Mouse (Mus musculus) c-Kit-positive CD71-positive TER-119-negative erythroid progenitor cells, embryonic 14.5 days (primary cell): ENCODE measurements around the gene Cd8a.
"Not testable (repeated sequence)": the region's sequence is repeated elsewhere in the genome, so short reads cannot be mapped to it uniquely, and the experiment has no call there.

ENCODE experiments used
- DNase-seq: peaks from one replicate; pipeline ENCODE4 v3.0.0-alpha.2; 2013; ENCODE audit warnings: low read depth

Cd8a gene

GRCm38 (mm10) chr6:71373249-71373775, at the start of gene Cd8a:
Gene Cd8a, plus strand, starts transcription at chr6:71373427.
- DNase-seq, result no peak

DNA sequence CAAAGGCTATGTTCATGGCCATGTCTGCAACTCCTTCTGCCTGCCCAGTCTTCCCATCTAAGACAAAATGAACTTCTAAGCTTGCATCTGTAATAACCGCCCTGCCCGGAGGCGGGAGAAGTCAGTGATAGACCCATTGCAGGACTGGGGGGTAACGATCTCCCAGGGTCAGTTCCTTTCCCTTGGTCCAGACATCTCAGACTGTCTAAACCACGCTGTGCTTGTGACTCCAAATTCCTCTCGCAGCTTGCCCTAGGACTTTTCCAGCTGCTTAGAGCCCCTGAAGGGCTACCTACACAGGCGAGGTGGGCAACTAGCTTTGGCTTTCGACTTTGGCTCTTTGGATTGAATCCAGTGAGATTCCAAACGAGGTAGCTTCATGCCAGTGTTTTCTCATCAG, 48.4 kb upstream of the Cd8a start:
- DNase-seq, result no peak

DNA sequence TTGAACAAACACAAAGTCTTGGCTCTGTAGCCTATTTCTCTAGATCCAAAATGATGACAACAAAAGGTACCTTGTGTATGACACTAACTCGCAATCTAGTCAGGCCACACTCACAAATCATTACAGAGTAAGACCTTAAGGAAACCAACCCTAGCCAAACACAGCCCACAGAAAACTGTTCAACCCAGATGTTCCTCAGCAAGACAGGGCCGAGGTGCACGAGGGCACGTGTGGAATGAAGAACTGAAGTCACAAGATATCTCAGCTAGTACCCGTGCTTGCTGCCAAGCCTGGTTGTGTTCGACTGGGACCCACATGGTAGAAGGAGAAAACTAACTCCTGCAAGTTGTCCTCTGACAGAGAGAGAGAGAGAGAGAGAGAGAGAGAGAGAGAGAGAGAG, 43.3 kb upstream of the Cd8a start:
- DNase-seq, result no peak

GRCm38 (mm10) chr6:71330486-71330885, 42.7 kb upstream of the Cd8a start:
- no peak for DNase-seq

- DNase-seq, result not testable (repeated sequence)
Measured at GRCm38 (mm10) chr6:71331491-71331890, 41.7 kb upstream of the Cd8a start.

DNA sequence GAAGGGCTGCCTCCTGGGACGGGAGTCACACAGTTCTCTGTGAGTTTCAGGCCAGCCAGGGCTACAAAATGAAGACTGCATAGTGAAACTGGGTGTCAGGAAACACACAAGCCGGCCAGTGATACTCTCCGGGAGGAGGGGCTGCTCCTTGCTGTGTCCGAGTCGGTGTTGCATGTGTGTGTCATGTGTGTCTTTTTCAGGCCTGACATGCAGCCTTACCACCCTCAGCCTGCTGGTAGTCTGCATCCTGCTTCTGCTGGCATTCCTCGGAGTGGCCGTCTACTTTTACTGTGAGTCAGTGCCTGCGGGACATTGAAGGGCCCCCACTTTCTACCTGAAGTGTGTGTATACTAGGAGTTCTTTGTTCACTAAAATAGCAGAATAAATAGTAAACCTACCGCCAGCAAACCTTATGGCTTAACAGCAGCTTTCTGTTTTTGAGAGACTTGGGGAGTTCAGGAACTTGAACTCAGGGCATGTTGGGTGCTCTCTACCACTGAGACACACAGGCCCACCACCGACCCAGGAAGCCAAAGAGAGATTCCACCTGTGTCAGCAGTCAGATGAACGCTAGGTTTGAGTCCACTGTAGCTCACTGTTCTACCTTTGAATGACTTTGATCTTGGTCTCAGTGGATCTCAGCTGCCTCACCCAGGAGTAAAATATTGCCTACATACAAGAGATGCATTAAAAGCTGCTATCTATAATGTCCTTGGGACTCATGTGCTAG, 40.8 kb upstream of the Cd8a start:
- no peak for DNase-seq

GRCm38 (mm10) chr6:71333031-71333430, 40.2 kb upstream of the Cd8a start:
- DNase-seq, result no peak

GRCm38 (mm10) chr6:71333578-71334273, 39.5 kb upstream of the Cd8a start:
- DNase-seq, result no peak

DNA sequence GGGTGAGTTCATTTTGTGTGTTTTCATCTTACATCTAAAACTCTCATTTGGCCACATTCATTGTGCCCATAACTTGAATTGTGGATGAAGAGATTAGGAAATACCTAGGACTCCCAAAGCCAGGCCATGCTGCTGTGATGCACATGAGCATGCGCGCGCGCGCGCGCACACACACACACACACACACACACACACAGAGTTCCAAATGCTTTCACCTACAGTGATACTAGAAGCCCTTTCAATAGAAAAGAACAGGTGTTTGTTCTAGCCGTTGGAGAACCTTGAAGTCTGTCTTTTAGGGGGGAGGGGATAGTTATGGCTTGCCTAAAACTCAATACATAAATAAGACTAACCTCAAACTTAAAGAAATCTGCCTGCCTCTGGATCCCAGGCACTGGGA, 35.6 kb upstream of the Cd8a start:
- no peak for DNase-seq

DNA sequence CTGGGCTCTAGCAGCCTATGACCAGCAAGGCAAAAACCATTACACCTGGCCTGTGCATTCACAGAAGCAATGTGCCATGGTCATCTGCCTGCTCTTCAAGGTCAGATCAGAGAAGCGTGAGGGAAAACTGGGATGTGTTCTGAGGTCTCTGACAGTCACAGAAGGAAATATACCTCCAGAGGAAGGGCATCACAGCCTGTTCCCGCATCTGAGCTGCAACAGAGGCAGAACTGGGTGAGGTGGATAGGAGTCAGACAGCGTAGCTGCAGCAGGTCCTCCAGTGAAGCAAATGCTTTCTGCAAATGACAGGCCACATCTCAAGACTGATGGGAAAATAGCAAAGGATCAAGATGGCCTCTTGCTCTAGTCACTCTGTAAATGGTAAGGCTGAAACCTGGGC, 34.3 kb upstream of the Cd8a start:
- no peak for DNase-seq

DNA sequence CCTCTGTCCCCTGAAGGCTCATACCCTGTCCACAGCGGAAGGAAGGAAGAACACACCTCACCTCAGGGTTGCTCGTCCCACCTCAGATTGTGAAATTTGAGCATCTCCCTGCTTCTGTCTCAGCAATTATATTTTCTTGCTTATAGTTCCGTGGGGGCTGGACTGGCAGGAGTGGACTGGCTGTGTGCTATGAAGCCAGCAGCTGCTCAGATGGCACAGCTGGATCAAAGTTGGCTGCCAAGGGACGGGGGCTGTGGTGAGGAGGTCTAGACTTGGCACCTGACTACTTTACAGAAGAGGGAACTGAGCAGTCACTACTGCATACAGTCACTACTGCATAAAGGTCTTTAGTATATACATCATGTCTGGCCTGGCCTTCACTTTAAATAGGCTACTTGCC, 33.9 kb upstream of the Cd8a start:
- no peak for DNase-seq

- DNase-seq, result no peak
Measured at GRCm38 (mm10) chr6:71341179-71341578, 32.0 kb upstream of the Cd8a start.

GRCm38 (mm10) chr6:71348006-71348405, 25.2 kb upstream of the Cd8a start:
- DNase-seq, result peak; percentile 2

GRCm38 (mm10) chr6:71351201-71351600, 22.0 kb upstream of the Cd8a start:
- no peak for DNase-seq

DNA sequence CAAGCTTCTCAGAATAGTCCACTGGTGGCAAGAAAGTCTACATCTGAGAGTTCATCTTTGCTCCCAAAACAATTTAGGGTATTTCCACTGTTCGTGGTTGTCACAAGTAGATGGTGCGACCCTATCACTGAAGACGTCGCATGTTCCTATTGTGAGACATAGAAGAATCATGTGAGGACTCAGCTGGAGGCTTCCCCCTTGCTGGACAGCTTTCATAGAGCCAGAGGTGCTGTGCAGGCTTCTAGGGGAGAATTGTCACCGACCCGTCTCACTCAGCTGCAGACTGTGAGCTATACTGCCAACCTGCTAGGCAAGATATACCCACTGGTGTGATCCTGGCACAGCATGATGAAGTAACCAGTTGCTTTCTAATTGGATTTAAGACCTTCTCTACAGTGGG, 21.0 kb upstream of the Cd8a start:
- DNase-seq, result no peak

GRCm38 (mm10) chr6:71352866-71353427, 20.3 kb upstream of the Cd8a start:
- no peak for DNase-seq

- no peak for DNase-seq
Measured at GRCm38 (mm10) chr6:71353722-71354121, 19.5 kb upstream of the Cd8a start.

DNA sequence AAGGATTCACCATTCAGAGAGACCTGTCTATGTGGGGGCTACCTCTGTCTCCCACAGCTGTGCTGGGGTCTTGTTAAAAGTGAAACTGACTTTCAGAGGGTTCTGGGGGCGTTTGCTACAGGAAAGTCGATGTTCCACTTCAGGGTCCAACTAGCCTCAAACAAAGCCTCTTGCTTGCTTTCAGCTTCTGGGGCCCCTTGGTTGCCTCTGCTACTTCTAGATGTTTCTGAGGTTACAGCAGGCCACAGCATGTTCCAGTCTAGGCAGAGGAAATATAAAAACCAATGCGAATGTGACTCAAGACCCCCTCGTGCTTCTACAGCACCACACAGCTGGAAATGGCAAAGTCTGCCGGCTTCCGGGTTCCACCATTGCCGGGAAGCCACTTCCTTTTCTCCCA, 15.7 kb upstream of the Cd8a start:
- no peak for DNase-seq

DNA sequence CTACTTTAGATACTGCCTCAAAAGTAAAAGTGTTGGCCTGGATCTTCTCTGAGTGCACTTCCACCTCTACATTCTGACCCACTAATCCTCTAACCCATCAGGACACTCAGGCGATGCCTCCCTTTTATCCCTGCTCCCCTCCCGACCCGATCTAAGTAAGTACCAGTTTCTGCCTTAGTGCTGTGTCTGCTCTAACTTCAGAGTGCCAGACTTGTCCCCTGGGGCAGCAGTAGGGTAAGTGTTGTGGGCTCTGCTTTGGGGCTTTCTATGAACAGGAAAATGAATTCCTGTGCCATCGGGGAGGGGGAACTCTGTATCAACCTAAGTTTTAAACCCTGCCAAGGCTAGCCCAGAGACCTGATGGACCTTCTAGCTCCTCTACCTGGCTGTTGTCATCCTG, 13.0 kb upstream of the Cd8a start:
- no peak for DNase-seq

DNA sequence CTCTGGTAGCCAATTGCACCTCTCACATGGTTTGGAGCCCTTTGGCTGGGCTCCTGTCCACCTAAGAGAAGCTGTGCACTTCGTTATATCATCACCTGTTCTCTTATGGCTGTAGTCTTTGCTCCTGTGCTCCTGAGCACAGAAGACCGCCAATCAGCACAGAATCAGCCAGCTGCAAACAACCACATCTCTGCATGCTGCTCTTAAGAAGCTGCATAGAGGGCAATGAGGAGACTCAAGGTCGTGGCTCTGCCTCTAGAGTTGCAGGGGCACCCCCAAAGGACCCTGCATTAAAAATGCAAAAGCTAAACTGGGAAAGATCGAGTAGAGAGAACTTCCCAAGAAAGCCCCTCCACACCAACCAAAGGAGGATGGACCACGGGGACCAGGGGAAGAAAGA, 12.5 kb upstream of the Cd8a start:
- DNase-seq, result no peak

DNA sequence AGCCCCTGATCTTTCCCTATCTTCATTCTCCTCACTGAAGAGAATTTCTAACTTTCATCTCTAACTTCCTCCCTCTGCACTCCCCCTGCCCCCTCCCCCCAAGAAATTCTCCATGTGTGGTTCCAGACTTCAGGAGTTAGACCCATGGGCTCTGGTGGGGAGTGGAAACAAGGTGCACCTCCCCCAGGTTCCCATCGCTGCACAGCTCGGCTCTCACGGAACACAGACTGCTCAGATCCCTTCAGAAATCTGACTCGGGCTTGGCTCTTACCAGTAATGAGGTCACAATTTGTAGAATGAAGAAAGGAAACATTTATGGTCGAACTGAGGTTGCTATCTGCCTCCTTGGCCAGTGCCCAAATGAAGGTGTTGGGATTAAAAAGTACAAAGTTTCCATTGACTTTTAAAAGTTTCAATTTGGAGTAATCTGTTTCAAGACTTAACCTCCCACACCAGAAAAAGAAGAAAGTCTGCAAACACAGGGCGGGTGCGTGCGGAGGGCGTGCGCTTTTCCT, 12.0 kb upstream of the Cd8a start:
- no peak for DNase-seq

GRCm38 (mm10) chr6:71363995-71364394, 9.2 kb upstream of the Cd8a start:
- DNase-seq, result no peak

- DNase-seq, result no peak
Measured at GRCm38 (mm10) chr6:71369416-71369815, 3.8 kb upstream of the Cd8a start.
